Mouse (Mus musculus): ENCODE measurements at regions not wholly inside any gene's neighbourhood (a gene's known extent, or its start where the extent isn't known, plus 50 kb on each side); places are given as distances from the start of the nearest gene placed in this dataset.
A peak's percentile ranks its signal among the peaks of the same experiment; 100 is the strongest.

- no peak for DNase-seq (ENCODE audit: low read depth, low spot score)
Measured at GRCm38 (mm10) chr7:98768460-98768859, 65.6 kb downstream of the Thap12 start.

- no peak for DNase-seq (ENCODE audit: low read depth, low spot score)
Measured at GRCm38 (mm10) chr7:98769111-98769734, 65.7 kb upstream of the Wnt11 start.

GRCm38 (mm10) chr7:98770257-98770890 lies 64.5 kb upstream of the Wnt11 start:
- DNase-seq (ENCODE audit: low read depth, low spot score), result no peak

- DNase-seq (ENCODE audit: low read depth, low spot score), result no peak
Measured at GRCm38 (mm10) chr7:98771134-98771775, 63.7 kb upstream of the Wnt11 start.

- no peak for DNase-seq (ENCODE audit: low read depth, low spot score)
Measured at GRCm38 (mm10) chr7:98774597-98774996, 60.3 kb upstream of the Wnt11 start.

GRCm38 (mm10) chr7:98775031-98775430 lies 59.9 kb upstream of the Wnt11 start:
- DNase-seq (ENCODE audit: low read depth, low spot score), result no peak

GRCm38 (mm10) chr7:98777304-98777849 lies 57.5 kb upstream of the Wnt11 start:
- DNase-seq (ENCODE audit: low read depth, low spot score), result no peak

GRCm38 (mm10) chr7:98778929-98779328 lies 56.0 kb upstream of the Wnt11 start:
- peak; percentile 36 for DNase-seq (ENCODE audit: low read depth, low spot score)

- DNase-seq (ENCODE audit: low read depth, low spot score), result no peak
Measured at GRCm38 (mm10) chr7:98783521-98783920, 51.4 kb upstream of the Wnt11 start.

GRCm38 (mm10) chr7:98783954-98784353 lies 51.0 kb upstream of the Wnt11 start:
- peak; percentile 20 for DNase-seq (ENCODE audit: low read depth, low spot score)

GRCm38 (mm10) chr7:98784369-98784931 lies 50.5 kb upstream of the Wnt11 start:
- DNase-seq (ENCODE audit: low read depth, low spot score), result no peak
